9 mouse cellular contexts compared by ENCODE assay signal in genomic region chr11:112621385-112622120, GRCm38 (mm10).
DNase-seq lines count a peak whose midpoint lies in the region; ATAC-seq and TF ChIP-seq lines count a peak whose summit lies in the region.
"Had no signal": no experiment of that assay in that cellular context is flagged by ENCODE, and none has a peak within 500 bp of the region (broad histone marks: within the 10 kb centered on the region; RNA-seq: fewer than 3 reads in every experiment).

No protein-coding gene starts in this region.

- ATAC-seq in cerebellum, adult (ENCODE audit: insufficient number of reproducible peaks, low FRiP score, low TSS enrichment): no peak
- ATAC-seq in limb, embryonic 11.5 days (ENCODE audit: insufficient number of reproducible peaks, low FRiP score, low TSS enrichment, low read depth): no peak

- TF ChIP-seq CTCF in gastrocnemius, adult 2 months (IDR thresholded peaks at IDR 0.05): no peak

- no peaks in the 10 kb centered on the region for H3K27me3 ChIP-seq in limb, embryonic 11.5 days (ENCODE audit: control insufficient read depth, insufficient read depth, low read length)

- H3K4me2 ChIP-seq in limb, embryonic 11.5 days (ENCODE audit: low read depth, severe bottlenecking): peak overlapping the region; percentile 22; the same call in 1 of the 2 replicates

- H3K4me3 ChIP-seq in gastrocnemius, adult 2 months: peak overlapping the region; percentile 61
- H3K4me3 ChIP-seq in limb, embryonic 11.5 days (ENCODE audit: low read depth, low read length): no peak overlapping the region

- WGBS in limb, embryonic 11.5 days: 66% methylated on average over 9 of the region's 9 CpGs

- H3K36me3 ChIP-seq in limb, embryonic 11.5 days (ENCODE audit: control insufficient read depth, insufficient read depth, low read length): no peaks in the 10 kb centered on the region

- peaks cover 23% of the 10 kb centered on the region for H3K4me1 ChIP-seq in limb, embryonic 11.5 days (ENCODE audit: control insufficient read depth, insufficient read depth, low read length)

- intact Hi-C loops in gastrocnemius, adult 2 months (cut with DNase I): no loop called here

- peak overlapping the region; percentile 1; the same call in 1 of the 2 replicates for H3K9ac ChIP-seq in limb, embryonic 11.5 days (ENCODE audit: low read length)

- peak; percentile 12 to 23 for DNase-seq in cerebellum, postnatal 14 days
- DNase-seq in 3T3-L1 (ENCODE audit: low read depth, low spot score): peak; percentile 96
- peak; percentile 53 for DNase-seq in gastrocnemius, adult 2 months
- DNase-seq in limb, embryonic 11.5 days (ENCODE audit: low spot score): no peak
- DNase-seq in spleen, postnatal 4 days (ENCODE audit: low spot score in 2 of 2): no peak
- no peak for DNase-seq in right cerebral cortex, adult 2 months (ENCODE audit: low spot score in 2 of 2)
- no peak for DNase-seq in kidney, adult 9 months
- DNase-seq: adrenal gland, adult 8-10 months had no signal

- peak overlapping the region; percentile 66 for H3K27ac ChIP-seq in gastrocnemius, adult 2 months
- H3K27ac ChIP-seq in limb, embryonic 11.5 days (replicated peaks; ENCODE audit: low read depth, low read length): no peak overlapping the region

- no peaks in the 10 kb centered on the region for H3K9me3 ChIP-seq in limb, embryonic 11.5 days (ENCODE audit: control insufficient read depth, low read length)

Comparison
In these comparisons a context has a peak if more than half of its experiments do, and no peak if none do; other contexts are left out.
1. DNase-seq: peak in cerebellum, postnatal 14 days (2 of 2), 3T3-L1 (single experiment) and gastrocnemius, adult 2 months (single experiment); none in limb, embryonic 11.5 days (single experiment), spleen, postnatal 4 days (0 of 2), right cerebral cortex, adult 2 months (0 of 2) and kidney, adult 9 months (single experiment).